Comparison of ENCODE assay signal across 27 mouse cellular contexts in genomic region chr6:31937146-31937545, GRCm38 (mm10).
DNase-seq lines count a peak whose midpoint lies in the region; ATAC-seq and TF ChIP-seq lines count a peak whose summit lies in the region.
"Had no signal": no experiment of that assay in that cellular context is flagged by ENCODE, and none has a peak within 500 bp of the region (broad histone marks: within the 10 kb centered on the region; RNA-seq: fewer than 3 reads in every experiment).

No protein-coding gene starts in this region.

- peak; percentile 38; the same call in 1 of the 2 replicates for ATAC-seq in frontal cortex, adult (ENCODE audit: low TSS enrichment)
- no peak for ATAC-seq in kidney, embryonic 15.5 days (replicated peaks; ENCODE audit: low FRiP score)
- ATAC-seq in kidney, embryonic 16.5 days (ENCODE audit: low FRiP score, low TSS enrichment) = no peak
- ATAC-seq: forebrain, embryonic 16.5 days; intestine, embryonic 16.5 days had no signal

- H3K27ac ChIP-seq in kidney, embryonic 15.5 days = no peak overlapping the region
- H3K27ac ChIP-seq in kidney, embryonic 16.5 days (ENCODE audit: low read length) = no peak overlapping the region
- H3K27ac ChIP-seq in ES-Bruce4 (ENCODE audit: insufficient read depth, low read length) = no peak overlapping the region
- H3K27ac ChIP-seq: forebrain, embryonic 10.5 days; heart, embryonic 10.5 days; limb, embryonic 10.5 days; liver, embryonic 15.5 days; lung, embryonic 15.5 days; stomach, embryonic 15.5 days had no signal

- H3K9ac ChIP-seq in kidney, embryonic 15.5 days = no peak overlapping the region
- no peak overlapping the region for H3K9ac ChIP-seq in kidney, embryonic 16.5 days (replicated peaks; ENCODE audit: low read length)
- H3K9ac ChIP-seq in ES-Bruce4 (ENCODE audit: low read depth, poor library complexity, severe bottlenecking) = no peak overlapping the region
- H3K9ac ChIP-seq: liver, embryonic 15.5 days; lung, embryonic 15.5 days; stomach, embryonic 15.5 days had no signal

- no peak for TF ChIP-seq POLR2A in ES-Bruce4 (IDR thresholded peaks at IDR 0.05; ENCODE audit: insufficient read depth, low read length)

- TF ChIP-seq CTCF in ES-Bruce4 (IDR thresholded peaks at IDR 0.05; ENCODE audit: low read depth, low read length) = no peak

- TF ChIP-seq EP300 in ES-Bruce4 (IDR thresholded peaks at IDR 0.05; ENCODE audit: insufficient read depth, low read depth, low read length) = peak; percentile 56; the same call in 1 of the 2 replicates

- peaks cover 14% of the 10 kb centered on the region for H3K27me3 ChIP-seq in kidney, embryonic 15.5 days
- no peaks in the 10 kb centered on the region for H3K27me3 ChIP-seq in kidney, embryonic 16.5 days (ENCODE audit: insufficient read depth, low read length)
- H3K27me3 ChIP-seq in ES-Bruce4 (ENCODE audit: control insufficient read depth, insufficient read depth, low read length, poor library complexity, severe bottlenecking) = no peaks in the 10 kb centered on the region
- H3K27me3 ChIP-seq: liver, embryonic 15.5 days; stomach, embryonic 15.5 days had no signal

- H3K36me3 ChIP-seq in kidney, embryonic 15.5 days = no peaks in the 10 kb centered on the region
- no peaks in the 10 kb centered on the region for H3K36me3 ChIP-seq in kidney, embryonic 16.5 days (ENCODE audit: insufficient read depth, low read length)
- H3K36me3 ChIP-seq in ES-Bruce4 (ENCODE audit: control insufficient read depth, insufficient read depth, low read length, poor library complexity, severe bottlenecking) = no peaks in the 10 kb centered on the region
- H3K36me3 ChIP-seq: forebrain, embryonic 10.5 days; heart, embryonic 10.5 days; limb, embryonic 10.5 days; liver, embryonic 15.5 days; lung, embryonic 15.5 days; stomach, embryonic 15.5 days had no signal

- 0 out of 2 replicates have a peak overlapping the region, but pooled peaks have one; percentile 20 for H3K4me2 ChIP-seq in kidney, embryonic 15.5 days
- H3K4me2 ChIP-seq in kidney, embryonic 16.5 days (replicated peaks; ENCODE audit: low read depth, low read length) = no peak overlapping the region
- H3K4me2 ChIP-seq: liver, embryonic 15.5 days; lung, embryonic 15.5 days; stomach, embryonic 15.5 days had no signal

- H3K9me3 ChIP-seq in kidney, embryonic 15.5 days (replicated peaks) = no peaks in the 10 kb centered on the region
- H3K9me3 ChIP-seq in kidney, embryonic 16.5 days (ENCODE audit: low read length) = no peaks in the 10 kb centered on the region
- H3K9me3 ChIP-seq in ES-Bruce4 (replicated peaks; ENCODE audit: control insufficient read depth, insufficient read depth, low read length, poor library complexity, severe bottlenecking) = no peaks in the 10 kb centered on the region
- H3K9me3 ChIP-seq: forebrain, embryonic 10.5 days; heart, embryonic 10.5 days; limb, embryonic 10.5 days; liver, embryonic 15.5 days; lung, embryonic 15.5 days; megakaryocyte, embryonic 14.5 days; stomach, embryonic 15.5 days had no signal

- peaks cover 27% of the 10 kb centered on the region for H3K4me1 ChIP-seq in kidney, embryonic 15.5 days
- H3K4me1 ChIP-seq in kidney, embryonic 16.5 days (ENCODE audit: insufficient read depth, low read length) = peaks cover 12% of the 10 kb centered on the region
- no peaks in the 10 kb centered on the region for H3K4me1 ChIP-seq in ES-Bruce4 (ENCODE audit: control insufficient read depth, insufficient read depth, low read length)
- H3K4me1 ChIP-seq: lung, embryonic 15.5 days; stomach, embryonic 15.5 days had no signal

- H3K4me3 ChIP-seq in kidney, embryonic 15.5 days (replicated peaks) = no peak overlapping the region
- H3K4me3 ChIP-seq in kidney, embryonic 16.5 days (ENCODE audit: low read length) = no peak overlapping the region
- H3K4me3 ChIP-seq in ES-Bruce4 (ENCODE audit: low read depth, low read length) = no peak overlapping the region
- H3K4me3 ChIP-seq: forebrain, embryonic 10.5 days; heart, embryonic 10.5 days; limb, embryonic 10.5 days; liver, embryonic 15.5 days; lung, embryonic 15.5 days; megakaryocyte, embryonic 14.5 days; stomach, embryonic 15.5 days had no signal

- DNase-seq in frontal cortex, postnatal 14 days (ENCODE audit: low spot score in 2 of 2) = no peak
- DNase-seq in adrenal gland, adult 8-10 months = peak; percentile 12
- DNase-seq in cerebellum, adult 11 months = no peak
- no peak for DNase-seq in Muller cell, postnatal 12 days (ENCODE audit: inconsistent ontology term)
- DNase-seq: cerebellum, adult 18-20 months; cerebellum, postnatal 14 days; kidney, adult 9 months; kidney, postnatal 36 days; layer of hippocampus, adult 9-11 months; liver; lung, postnatal 36 days; midbrain, embryonic 14.5 days; thymus, adult 18-20 months; thymus, postnatal 36 days had no signal

- WGBS in kidney, embryonic 15.5 days = 58% methylated on average over 12 of the region's 12 CpGs
- 47% methylated on average over 12 of the region's 12 CpGs for WGBS in kidney, embryonic 16.5 days
